Mouse (Mus musculus): ENCODE measurements around the gene Slc30a2.
"Not testable (repeated sequence)": the region's sequence is repeated elsewhere in the genome, so short reads cannot be mapped to it uniquely, and the experiment has no call there.

Slc30a2 gene

GRCm38 (mm10) chr4:134343071-134344031 lies at the start of gene Slc30a2:
Slc30a2 (plus strand) TSS chr4:134343181.
- DNase-seq (ENCODE audit: low spot score in 2 of 2): no peak

GRCm38 (mm10) chr4:134293692-134294163 lies 49.3 kb upstream of the Slc30a2 start:
- DNase-seq (ENCODE audit: low spot score in 2 of 2): no peak

- not testable (repeated sequence) for DNase-seq (ENCODE audit: low spot score in 2 of 2)
These were observed 46.9 kb upstream of the Slc30a2 start for GRCm38 (mm10) chr4:134296096-134296495.

GRCm38 (mm10) chr4:134296523-134296922 lies 46.5 kb upstream of the Slc30a2 start:
- DNase-seq (ENCODE audit: low spot score in 2 of 2): no peak

GRCm38 (mm10) chr4:134297369-134297768 lies 45.6 kb upstream of the Slc30a2 start:
- DNase-seq (ENCODE audit: low spot score in 2 of 2): no peak

GRCm38 (mm10) chr4:134298626-134299497 lies 44.1 kb upstream of the Slc30a2 start:
- no peak for DNase-seq (ENCODE audit: low spot score in 2 of 2)

- no peak for DNase-seq (ENCODE audit: low spot score in 2 of 2)
These were observed 43.5 kb upstream of the Slc30a2 start for GRCm38 (mm10) chr4:134299498-134299810.

GRCm38 (mm10) chr4:134300316-134300715 lies 42.7 kb upstream of the Slc30a2 start:
- DNase-seq (ENCODE audit: low spot score in 2 of 2): no peak

GRCm38 (mm10) chr4:134302084-134302483 lies 40.9 kb upstream of the Slc30a2 start:
- no peak for DNase-seq (ENCODE audit: low spot score in 2 of 2)

GRCm38 (mm10) chr4:134306963-134307362 lies 36.0 kb upstream of the Slc30a2 start:
- no peak for DNase-seq (ENCODE audit: low spot score in 2 of 2)

- peak in 1 of 2 experiments; percentile 29 for DNase-seq (ENCODE audit: low spot score in 2 of 2)
These were observed 35.5 kb upstream of the Slc30a2 start for GRCm38 (mm10) chr4:134307367-134308072.

GRCm38 (mm10) chr4:134310106-134310505 lies 32.9 kb upstream of the Slc30a2 start:
- DNase-seq (ENCODE audit: low spot score in 2 of 2): no peak

- no peak for DNase-seq (ENCODE audit: low spot score in 2 of 2)
These were observed 32.3 kb upstream of the Slc30a2 start for GRCm38 (mm10) chr4:134310656-134311055.

GRCm38 (mm10) chr4:134311784-134312183 lies 31.2 kb upstream of the Slc30a2 start:
- no peak for DNase-seq (ENCODE audit: low spot score in 2 of 2)

GRCm38 (mm10) chr4:134312341-134312740 lies 30.6 kb upstream of the Slc30a2 start:
- DNase-seq (ENCODE audit: low spot score in 2 of 2): no peak

GRCm38 (mm10) chr4:134312901-134313300 lies 30.1 kb upstream of the Slc30a2 start:
- DNase-seq (ENCODE audit: low spot score in 2 of 2): no peak

- no peak for DNase-seq (ENCODE audit: low spot score in 2 of 2)
These were observed 28.8 kb upstream of the Slc30a2 start for GRCm38 (mm10) chr4:134314081-134314655.

- DNase-seq (ENCODE audit: low spot score in 2 of 2): no peak
These were observed 28.1 kb upstream of the Slc30a2 start, which contains the start of gene Trim63 for GRCm38 (mm10) chr4:134314876-134315275. Trim63 (plus strand) TSS chr4:134315120.

GRCm38 (mm10) chr4:134315470-134315869 lies 27.5 kb upstream of the Slc30a2 start:
- no peak for DNase-seq (ENCODE audit: low spot score in 2 of 2)

- no peak for DNase-seq (ENCODE audit: low spot score in 2 of 2)
These were observed 26.6 kb upstream of the Slc30a2 start for GRCm38 (mm10) chr4:134316390-134316789.

- DNase-seq (ENCODE audit: low spot score in 2 of 2): no peak
These were observed 23.9 kb upstream of the Slc30a2 start for GRCm38 (mm10) chr4:134319074-134319473.

Measured in spleen, postnatal 14 days (tissue).